Mouse (Mus musculus) brain, embryonic 14.5 days (tissue): ENCODE data around the gene Cfap45.

Experiments
- CTCF ChIP-seq: fragments of 200-500 bp; IDR thresholded peaks from 2 replicates; pipeline ENCODE4 v1.5.1; 2012; ENCODE audit warnings: inconsistent platforms, mild to moderate bottlenecking, moderate library complexity, borderline replicate concordance; ENCODE audit not compliant: insufficient read depth, insufficient read length; ENCODE audit errors: extremely low read depth
- POLR2A ChIP-seq: fragments of 200-500 bp; IDR thresholded peaks from 2 replicates; pipeline ENCODE4 v1.6.1; 2012; ENCODE audit warnings: mild to moderate bottlenecking, inconsistent platforms, borderline replicate concordance; ENCODE audit not compliant: poor library complexity, insufficient read depth, insufficient read length, severe bottlenecking; ENCODE audit errors: extremely low read depth

- no peak for TF ChIP-seq CTCF
- TF ChIP-seq POLR2A = no peak
Measured at GRCm38 (mm10) chr1:172502145-172503110, 18.2 kb upstream of the Cfap45 start.
